Mouse (Mus musculus): ENCODE results near the gene Cpsf6. TPM values are rescaled to one million over a fixed set of nuclear protein-coding genes. Genes with fewer than 3 reads are reported as not detected.

Gene Cpsf6
- polyA plus RNA-seq, 1 experiment from 2014 or later, result 110 TPM

DNA sequence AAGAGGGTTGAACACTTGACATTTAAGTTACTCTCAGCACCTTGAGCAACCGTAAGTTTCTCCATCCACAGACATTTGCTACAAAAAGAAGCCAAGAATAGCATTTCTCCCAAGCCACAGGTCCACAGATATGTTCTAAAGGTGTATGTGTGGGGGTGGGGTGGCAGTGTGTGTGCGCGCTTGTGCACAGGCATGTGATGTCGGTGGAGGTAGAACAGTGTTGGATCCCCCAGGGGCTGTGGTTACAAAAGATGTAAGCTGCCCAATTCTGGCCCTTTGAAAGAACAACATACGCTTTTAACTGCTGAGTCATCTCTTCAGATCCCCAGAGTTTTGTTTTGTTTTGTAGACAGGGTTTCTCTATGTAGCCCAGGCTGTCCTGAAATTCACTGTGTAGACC lies 57.2 kb downstream of the Cpsf6 start:
- H3K9me3 ChIP-seq (ENCODE audit: control insufficient read depth, low read length), result no peaks in the 10 kb centered on the region
- H3K4me2 ChIP-seq (ENCODE audit: low read depth, low read length), result no peak overlapping the region
- 94% methylated on average over 5 of the region's 5 CpGs for WGBS
- no peaks in the 10 kb centered on the region for H3K36me3 ChIP-seq (ENCODE audit: control insufficient read depth, insufficient read depth, low read length)
- no peak for ATAC-seq
- no peak overlapping the region for H3K27ac ChIP-seq (ENCODE audit: low read length)
- no peak overlapping the region for H3K9ac ChIP-seq (ENCODE audit: low read depth, low read length)
- H3K4me3 ChIP-seq (ENCODE audit: low read length), result no peak overlapping the region
- no peaks in the 10 kb centered on the region for H3K4me1 ChIP-seq (ENCODE audit: control insufficient read depth, insufficient read depth, low read length)
- no peaks in the 10 kb centered on the region for H3K27me3 ChIP-seq (replicated peaks; ENCODE audit: control insufficient read depth, insufficient read depth, low read length)

DNA sequence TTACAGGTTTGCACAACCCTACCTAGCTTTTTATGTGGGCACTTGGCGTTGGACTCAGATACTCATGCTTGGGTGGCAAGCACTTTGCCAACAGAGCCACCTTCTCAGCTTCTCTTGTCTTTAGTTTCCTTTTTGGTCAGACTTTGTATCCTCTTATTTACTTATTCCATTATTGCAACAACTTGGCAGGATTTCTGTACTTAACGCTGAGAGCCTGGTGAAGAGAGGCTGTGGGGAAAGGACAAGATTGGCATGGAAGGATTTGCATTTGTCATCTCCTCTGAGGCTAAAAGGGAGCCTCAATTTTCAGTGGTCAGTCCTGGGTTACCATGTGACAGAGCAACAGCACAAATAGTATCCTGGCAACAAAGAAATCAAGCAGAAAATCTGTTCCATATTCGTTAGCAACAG lies 59.2 kb downstream of the Cpsf6 start:
- ATAC-seq, result no peak
- Histone ChIP-seq H3K4me3 (ENCODE audit: low read length) (no peak overlapping the region), H3K27me3 (replicated peaks; ENCODE audit: control insufficient read depth, insufficient read depth, low read length) (no peaks in the 10 kb centered on the region), H3K4me1 (ENCODE audit: control insufficient read depth, insufficient read depth, low read length) (no peaks in the 10 kb centered on the region), H3K27ac (ENCODE audit: low read length) (no peak overlapping the region), H3K4me2 (ENCODE audit: low read depth, low read length) (no peak overlapping the region), H3K36me3 (ENCODE audit: control insufficient read depth, insufficient read depth, low read length) (no peaks in the 10 kb centered on the region), H3K9ac (ENCODE audit: low read depth, low read length) (no peak overlapping the region), H3K9me3 (ENCODE audit: control insufficient read depth, low read length) (no peaks in the 10 kb centered on the region)
- WGBS, result 76% methylated on average over 3 of the region's 3 CpGs

DNA sequence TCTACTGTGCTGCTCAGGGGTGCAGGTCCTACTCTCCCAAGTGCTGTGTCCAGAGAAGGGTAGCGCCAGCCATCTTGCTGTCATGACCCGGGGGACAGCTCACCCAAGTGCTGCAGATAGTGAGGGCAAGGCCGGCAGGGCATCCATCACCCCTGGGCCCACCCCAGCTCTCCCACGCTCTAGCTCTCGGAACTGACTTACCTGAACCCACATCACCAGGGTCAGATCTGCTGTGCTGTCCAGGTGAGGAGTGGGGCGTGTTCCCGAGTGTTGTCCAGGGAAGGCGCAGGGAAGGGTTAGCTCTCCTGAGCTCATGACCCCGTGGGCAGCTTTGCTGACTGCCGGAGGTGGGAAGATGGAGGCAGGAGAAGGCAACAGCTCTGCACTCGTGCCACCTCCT lies 63.4 kb downstream of the Cpsf6 start:
- H3K9me3 ChIP-seq (ENCODE audit: control insufficient read depth, low read length), result no peaks in the 10 kb centered on the region

DNA sequence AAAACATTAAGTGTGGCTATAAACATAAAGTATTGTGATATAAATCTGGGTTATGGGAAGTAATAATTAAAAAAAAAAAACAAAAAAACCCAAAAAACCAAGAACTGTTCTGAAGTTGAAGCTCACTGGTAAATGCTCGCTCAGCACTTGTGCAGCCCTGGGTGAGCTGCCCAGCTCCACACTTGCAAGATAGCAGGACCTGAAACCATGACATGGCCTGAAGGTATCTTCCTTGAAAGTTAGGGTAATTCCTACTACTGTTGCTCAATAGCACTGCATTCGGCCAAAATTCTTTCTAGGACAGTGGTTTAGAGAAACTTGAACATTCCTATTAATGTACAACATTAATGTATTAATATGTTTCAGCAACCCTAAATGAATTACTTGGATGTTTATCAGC lies 66.7 kb downstream of the Cpsf6 start:
- WGBS, result 93% methylated on average over 2 of the region's 2 CpGs
- Histone ChIP-seq H3K27ac (ENCODE audit: low read length) (no peak overlapping the region), H3K4me3 (ENCODE audit: low read length) (no peak overlapping the region), H3K27me3 (replicated peaks; ENCODE audit: control insufficient read depth, insufficient read depth, low read length) (no peaks in the 10 kb centered on the region), H3K36me3 (ENCODE audit: control insufficient read depth, insufficient read depth, low read length) (no peaks in the 10 kb centered on the region), H3K9me3 (ENCODE audit: control insufficient read depth, low read length) (no peaks in the 10 kb centered on the region), H3K4me1 (ENCODE audit: control insufficient read depth, insufficient read depth, low read length) (no peaks in the 10 kb centered on the region), H3K9ac (ENCODE audit: low read depth, low read length) (no peak overlapping the region), H3K4me2 (ENCODE audit: low read depth, low read length) (no peak overlapping the region)
- ATAC-seq, result no peak

More for the DNA sequence above, 63.4 kb downstream of the Cpsf6 start:
- 90% methylated on average over 11 of the region's 11 CpGs for WGBS
- no peak for ATAC-seq
- no peaks in the 10 kb centered on the region for H3K4me1 ChIP-seq (ENCODE audit: control insufficient read depth, insufficient read depth, low read length)
- H3K4me3 ChIP-seq (ENCODE audit: low read length), result no peak overlapping the region
- no peak overlapping the region for H3K9ac ChIP-seq (ENCODE audit: low read depth, low read length)
- no peak overlapping the region for H3K4me2 ChIP-seq (ENCODE audit: low read depth, low read length)
- H3K27ac ChIP-seq (ENCODE audit: low read length), result no peak overlapping the region
- no peaks in the 10 kb centered on the region for H3K36me3 ChIP-seq (ENCODE audit: control insufficient read depth, insufficient read depth, low read length)
- H3K27me3 ChIP-seq (replicated peaks; ENCODE audit: control insufficient read depth, insufficient read depth, low read length), result no peaks in the 10 kb centered on the region

DNA sequence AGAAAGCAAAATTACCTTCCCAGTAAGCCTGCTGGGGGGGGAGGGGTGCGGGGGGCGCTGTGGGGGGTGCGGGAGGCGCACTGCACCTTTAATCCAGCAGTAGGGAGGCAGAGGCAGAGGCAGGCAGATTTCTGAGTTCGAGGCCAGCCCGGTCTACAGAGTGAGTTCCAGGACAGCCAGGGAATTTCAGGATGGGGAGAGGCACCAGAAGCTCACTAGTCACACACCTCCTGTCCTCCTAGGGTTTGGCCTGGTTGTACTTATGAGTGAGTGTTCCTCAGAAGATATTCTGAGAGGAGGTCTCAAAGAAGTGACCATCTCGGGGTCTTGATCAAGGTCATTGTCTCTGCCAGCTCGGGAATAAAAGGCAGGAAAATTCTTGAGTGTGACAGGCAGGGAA lies 67.6 kb downstream of the Cpsf6 start:
- 82% methylated on average over 8 of the region's 8 CpGs for WGBS
- no peaks in the 10 kb centered on the region for H3K4me1 ChIP-seq (ENCODE audit: control insufficient read depth, insufficient read depth, low read length)
- H3K9me3 ChIP-seq (ENCODE audit: control insufficient read depth, low read length), result no peaks in the 10 kb centered on the region
- H3K4me2 ChIP-seq (ENCODE audit: low read depth, low read length), result no peak overlapping the region
- no peak overlapping the region for H3K9ac ChIP-seq (ENCODE audit: low read depth, low read length)
- ATAC-seq, result no peak
- H3K36me3 ChIP-seq (ENCODE audit: control insufficient read depth, insufficient read depth, low read length), result no peaks in the 10 kb centered on the region
- no peak overlapping the region for H3K27ac ChIP-seq (ENCODE audit: low read length)
- no peak overlapping the region for H3K4me3 ChIP-seq (ENCODE audit: low read length)
- H3K27me3 ChIP-seq (replicated peaks; ENCODE audit: control insufficient read depth, insufficient read depth, low read length), result no peaks in the 10 kb centered on the region

DNA sequence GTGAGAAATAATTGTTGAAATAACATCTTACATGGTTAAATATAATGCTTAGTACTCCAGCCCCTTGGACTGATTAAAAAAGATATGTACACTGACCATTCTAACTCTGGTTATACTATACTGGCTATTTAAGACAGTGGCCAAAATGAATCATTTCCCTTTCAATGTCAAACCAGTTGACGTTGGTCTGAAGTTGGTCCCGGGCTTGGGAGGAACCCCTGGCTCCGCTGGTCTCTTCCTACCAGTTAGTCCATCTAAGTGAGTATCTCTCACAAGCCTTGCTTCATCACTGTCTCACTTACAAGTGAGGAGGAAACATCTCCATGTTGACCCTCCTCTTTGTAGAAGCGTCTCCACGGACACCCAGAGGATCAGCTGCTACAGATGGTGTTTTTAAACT lies 75.4 kb downstream of the Cpsf6 start:
- no peaks in the 10 kb centered on the region for H3K27me3 ChIP-seq (replicated peaks; ENCODE audit: control insufficient read depth, insufficient read depth, low read length)
- H3K27ac ChIP-seq (ENCODE audit: low read length), result no peak overlapping the region
- no peaks in the 10 kb centered on the region for H3K4me1 ChIP-seq (ENCODE audit: control insufficient read depth, insufficient read depth, low read length)
- H3K4me2 ChIP-seq (ENCODE audit: low read depth, low read length), result no peak overlapping the region
- no peak for ATAC-seq
- no peak overlapping the region for H3K4me3 ChIP-seq (ENCODE audit: low read length)
- no peaks in the 10 kb centered on the region for H3K36me3 ChIP-seq (ENCODE audit: control insufficient read depth, insufficient read depth, low read length)
- no peak overlapping the region for H3K9ac ChIP-seq (ENCODE audit: low read depth, low read length)
- 84% methylated on average over 5 of the region's 5 CpGs for WGBS
- no peaks in the 10 kb centered on the region for H3K9me3 ChIP-seq (ENCODE audit: control insufficient read depth, low read length)

DNA sequence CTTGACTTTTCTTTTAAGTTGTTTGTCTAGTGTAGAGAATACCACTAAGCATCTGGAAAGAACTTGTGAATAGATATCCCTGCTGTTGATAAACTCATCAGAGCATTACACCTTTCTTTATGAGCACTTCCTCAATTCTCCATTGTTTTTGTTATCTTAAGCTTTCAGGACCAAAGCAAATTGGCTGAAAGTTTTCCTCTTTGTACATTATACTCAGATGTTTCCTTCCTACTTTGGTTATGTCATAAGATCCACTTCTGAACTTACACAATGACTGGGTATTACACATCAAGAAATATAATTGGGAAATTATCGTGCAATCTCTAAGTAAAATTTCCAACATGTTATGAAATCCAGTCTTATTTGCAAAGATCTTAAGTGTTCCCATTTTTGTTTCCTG lies 78.1 kb downstream of the Cpsf6 start:
- Histone ChIP-seq H3K27me3 (replicated peaks; ENCODE audit: control insufficient read depth, insufficient read depth, low read length) (no peaks in the 10 kb centered on the region), H3K36me3 (ENCODE audit: control insufficient read depth, insufficient read depth, low read length) (no peaks in the 10 kb centered on the region), H3K27ac (ENCODE audit: low read length) (no peak overlapping the region), H3K9ac (ENCODE audit: low read depth, low read length) (no peak overlapping the region), H3K4me3 (ENCODE audit: low read length) (no peak overlapping the region), H3K9me3 (ENCODE audit: control insufficient read depth, low read length) (no peaks in the 10 kb centered on the region), H3K4me2 (ENCODE audit: low read depth, low read length) (no peak overlapping the region), H3K4me1 (ENCODE audit: control insufficient read depth, insufficient read depth, low read length) (no peaks in the 10 kb centered on the region)
- 81% methylated on average over 1 of the region's 1 CpGs for WGBS
- no peak for ATAC-seq

DNA sequence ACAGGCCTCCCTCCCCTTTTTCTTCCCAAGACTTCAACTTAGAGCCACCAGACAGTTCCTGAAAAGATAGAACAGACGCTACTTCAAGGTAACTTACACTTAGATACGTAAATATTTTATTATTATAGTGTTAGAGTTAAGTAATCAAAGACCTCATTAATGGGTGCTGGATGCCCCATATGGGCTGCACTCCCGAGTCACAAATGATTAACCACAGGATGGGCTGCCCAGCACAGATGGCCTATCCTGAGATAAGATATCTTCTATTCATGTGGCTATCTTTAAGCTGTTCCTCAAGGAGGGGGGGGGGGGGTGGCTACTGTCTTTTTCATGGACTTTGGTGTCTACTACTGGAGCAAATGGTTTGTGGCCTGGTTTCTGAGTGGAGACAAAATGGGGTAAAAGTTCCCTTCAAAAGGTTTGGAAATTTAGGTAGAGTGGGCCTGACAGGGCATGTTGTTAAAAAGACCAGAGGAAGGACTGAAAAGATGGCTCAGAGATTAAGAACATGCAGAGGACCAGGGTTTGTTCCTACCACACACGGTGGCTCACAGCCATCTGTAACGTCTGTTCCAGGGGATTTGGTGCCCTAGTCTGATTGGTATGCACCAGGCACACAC lies 79.8 kb downstream of the Cpsf6 start:
- Histone ChIP-seq H3K36me3 (ENCODE audit: control insufficient read depth, insufficient read depth, low read length) (no peaks in the 10 kb centered on the region), H3K4me2 (ENCODE audit: low read depth, low read length) (no peak overlapping the region), H3K4me3 (ENCODE audit: low read length) (no peak overlapping the region), H3K4me1 (ENCODE audit: control insufficient read depth, insufficient read depth, low read length) (no peaks in the 10 kb centered on the region), H3K9ac (ENCODE audit: low read depth, low read length) (no peak overlapping the region), H3K9me3 (ENCODE audit: control insufficient read depth, low read length) (no peaks in the 10 kb centered on the region), H3K27me3 (replicated peaks; ENCODE audit: control insufficient read depth, insufficient read depth, low read length) (no peaks in the 10 kb centered on the region), H3K27ac (ENCODE audit: low read length) (no peak overlapping the region)
- peak; percentile 31; the same call in 1 of the 2 replicates for ATAC-seq
- WGBS, result 59% methylated on average over 5 of the region's 5 CpGs

DNA sequence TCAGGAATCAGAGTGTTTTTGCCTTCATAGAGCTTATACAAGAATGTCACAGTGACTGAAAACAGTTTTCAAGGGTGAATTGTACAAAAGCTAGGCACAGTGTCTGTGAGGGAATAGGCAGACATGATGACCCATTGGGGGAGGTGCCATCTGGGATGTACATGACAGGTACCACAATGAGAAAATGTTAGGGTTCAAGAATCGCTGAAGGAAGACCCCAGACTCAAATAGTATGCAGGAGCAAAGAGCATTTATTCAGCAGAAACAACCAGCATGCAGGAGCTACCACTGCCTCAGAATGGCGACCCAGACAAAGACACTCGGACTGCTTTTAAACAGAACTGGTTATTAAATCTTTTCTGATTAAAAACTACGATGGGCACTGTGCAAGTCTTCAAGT lies 80.7 kb downstream of the Cpsf6 start:
- H3K4me1 ChIP-seq (ENCODE audit: control insufficient read depth, insufficient read depth, low read length), result no peaks in the 10 kb centered on the region
- no peak for ATAC-seq
- H3K4me2 ChIP-seq (ENCODE audit: low read depth, low read length), result no peak overlapping the region
- no peaks in the 10 kb centered on the region for H3K27me3 ChIP-seq (replicated peaks; ENCODE audit: control insufficient read depth, insufficient read depth, low read length)
- H3K36me3 ChIP-seq (ENCODE audit: control insufficient read depth, insufficient read depth, low read length), result no peaks in the 10 kb centered on the region
- H3K27ac ChIP-seq (ENCODE audit: low read length), result no peak overlapping the region
- H3K9me3 ChIP-seq (ENCODE audit: control insufficient read depth, low read length), result no peaks in the 10 kb centered on the region
- H3K4me3 ChIP-seq (ENCODE audit: low read length), result no peak overlapping the region
- WGBS, result 65% methylated on average over 4 of the region's 4 CpGs
- H3K9ac ChIP-seq (ENCODE audit: low read depth, low read length), result no peak overlapping the region

DNA sequence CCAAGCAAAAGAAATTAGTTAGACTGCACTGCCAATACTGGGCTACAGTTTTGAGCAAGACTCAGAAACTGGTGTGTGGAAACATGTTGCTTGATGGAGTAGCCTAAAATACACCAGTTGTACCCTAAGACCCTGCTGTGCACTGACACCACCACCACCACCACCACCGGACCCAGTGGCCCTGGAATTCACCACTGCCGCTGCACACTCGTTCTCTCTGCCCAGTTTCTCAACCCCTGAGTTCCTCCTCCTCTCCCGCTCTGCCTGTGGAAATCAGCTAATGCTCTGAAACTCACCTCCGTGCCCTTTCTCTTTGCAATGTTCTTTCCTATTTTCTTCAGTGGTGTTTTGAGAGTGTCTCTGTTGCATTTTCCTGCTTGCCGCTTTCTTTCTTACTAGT lies 81.5 kb downstream of the Cpsf6 start:
- H3K9ac ChIP-seq (ENCODE audit: low read depth, low read length), result no peak overlapping the region
- no peaks in the 10 kb centered on the region for H3K36me3 ChIP-seq (ENCODE audit: control insufficient read depth, insufficient read depth, low read length)
- H3K9me3 ChIP-seq (ENCODE audit: control insufficient read depth, low read length), result no peaks in the 10 kb centered on the region
- ATAC-seq, result no peak
- H3K4me2 ChIP-seq (ENCODE audit: low read depth, low read length), result no peak overlapping the region
- no peaks in the 10 kb centered on the region for H3K4me1 ChIP-seq (ENCODE audit: control insufficient read depth, insufficient read depth, low read length)
- no peak overlapping the region for H3K27ac ChIP-seq (ENCODE audit: low read length)
- no peaks in the 10 kb centered on the region for H3K27me3 ChIP-seq (replicated peaks; ENCODE audit: control insufficient read depth, insufficient read depth, low read length)
- 84% methylated on average over 6 of the region's 6 CpGs for WGBS
- no peak overlapping the region for H3K4me3 ChIP-seq (ENCODE audit: low read length)
